Mouse (Mus musculus): Measurements from ENCODE around the gene H2afz.
A peak's percentile ranks its signal among the peaks of the same experiment; 100 is the strongest.
"Not testable (repeated sequence)": the region's sequence is repeated elsewhere in the genome, so short reads cannot be mapped to it uniquely, and the experiment has no call there.

H2afz gene

DNA sequence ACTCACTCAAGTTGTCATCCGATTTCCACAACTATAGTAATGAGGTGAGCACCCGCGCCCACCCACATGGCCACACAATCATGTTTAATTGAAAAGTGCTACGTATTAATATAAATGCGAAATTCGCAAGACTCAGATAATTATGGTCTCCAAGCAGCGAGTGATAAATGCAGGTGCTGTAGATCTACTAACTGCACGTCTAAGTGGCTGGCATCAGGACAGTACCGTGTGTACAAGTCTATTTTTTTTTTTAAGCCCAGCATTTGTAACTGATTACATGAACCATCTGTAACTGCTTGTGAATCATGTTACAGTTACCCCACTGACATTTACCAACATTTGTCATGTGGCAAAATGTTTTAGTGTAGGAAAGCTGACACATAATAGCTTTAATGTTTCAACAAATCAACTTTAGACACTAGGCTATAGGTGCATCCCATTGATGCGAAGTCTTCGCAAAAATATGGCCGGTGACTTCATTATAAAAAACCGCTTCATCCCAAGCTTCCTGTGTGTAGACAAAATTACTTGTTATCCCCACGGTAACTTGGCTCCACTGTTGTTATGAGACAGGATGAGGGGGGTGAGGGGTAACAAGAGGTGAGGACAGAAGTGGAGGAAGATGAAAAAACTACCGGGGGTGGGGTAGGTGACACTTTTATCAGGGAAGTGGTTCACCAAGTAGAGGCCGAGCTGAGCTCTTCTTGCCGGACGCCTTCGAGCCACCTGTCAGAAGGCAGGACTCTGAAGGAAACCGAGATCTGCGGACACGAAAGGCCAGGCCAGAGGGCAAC lies 760 bp upstream of the H2afz start:
- no peak for DNase-seq (ENCODE audit: low spot score)

DNA sequence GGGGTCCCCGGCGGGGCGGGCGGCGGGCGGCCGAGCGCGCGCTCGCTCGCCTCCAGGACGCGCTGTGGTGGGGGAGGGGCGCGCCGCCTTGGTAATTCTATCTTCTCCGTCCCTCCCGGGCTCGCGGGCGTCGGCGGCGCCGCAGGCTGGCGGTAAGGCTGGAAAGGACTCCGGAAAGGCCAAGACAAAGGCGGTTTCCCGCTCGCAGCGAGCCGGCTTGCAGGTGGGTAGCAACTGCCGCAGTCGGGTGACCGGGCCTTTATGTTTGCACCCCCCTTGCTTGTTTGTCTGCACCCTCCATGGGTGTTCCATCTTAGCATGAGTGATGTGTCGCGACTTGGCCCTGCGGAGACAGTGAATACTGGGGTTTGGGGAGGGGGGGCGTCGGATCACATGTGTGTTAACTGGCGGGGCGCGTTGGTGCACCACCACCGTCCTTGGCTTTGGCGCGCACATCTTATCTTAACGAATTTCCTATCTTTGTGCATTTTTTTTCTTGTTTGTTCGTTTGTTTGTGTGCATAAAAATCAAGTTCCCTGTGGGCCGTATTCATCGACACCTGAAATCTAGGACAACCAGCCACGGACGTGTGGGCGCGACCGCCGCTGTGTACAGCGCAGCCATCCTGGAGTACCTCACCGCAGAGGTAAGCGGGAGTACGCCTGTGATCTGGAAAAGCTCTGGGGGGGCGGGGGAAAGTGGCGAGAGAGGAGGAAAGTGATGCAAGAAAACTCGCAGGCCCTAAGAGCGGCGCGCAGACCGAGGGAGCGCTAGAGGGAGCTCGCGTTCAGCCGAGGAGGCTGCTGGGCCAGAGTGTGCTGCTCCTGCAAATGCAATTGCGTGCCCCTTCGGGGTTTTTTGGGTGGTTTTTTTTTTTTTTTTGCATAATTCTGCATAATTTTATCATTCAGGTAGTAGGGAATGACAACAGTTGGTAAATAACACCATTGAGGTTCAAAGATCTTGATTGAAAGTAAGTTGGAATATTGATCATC lies 998 bp downstream of the H2afz start:
- peak; percentile 79 for DNase-seq (ENCODE audit: low spot score)

DNA sequence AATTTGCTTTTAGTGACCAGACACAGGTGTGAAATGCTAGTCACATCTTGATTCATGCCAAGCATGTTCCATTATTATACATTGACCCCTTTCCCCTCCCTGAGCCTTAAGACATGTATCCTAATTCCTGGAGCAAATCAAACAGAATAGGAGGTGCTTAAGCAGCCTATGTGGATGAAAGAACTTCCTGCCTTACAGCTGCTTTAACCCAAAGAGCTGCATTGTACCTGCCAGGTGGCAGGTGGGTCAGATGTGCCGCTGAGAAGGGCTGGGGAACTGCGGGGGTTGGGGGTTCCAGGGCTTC lies 2.8 kb downstream of the H2afz start:
- DNase-seq (ENCODE audit: low spot score): no peak

DNA sequence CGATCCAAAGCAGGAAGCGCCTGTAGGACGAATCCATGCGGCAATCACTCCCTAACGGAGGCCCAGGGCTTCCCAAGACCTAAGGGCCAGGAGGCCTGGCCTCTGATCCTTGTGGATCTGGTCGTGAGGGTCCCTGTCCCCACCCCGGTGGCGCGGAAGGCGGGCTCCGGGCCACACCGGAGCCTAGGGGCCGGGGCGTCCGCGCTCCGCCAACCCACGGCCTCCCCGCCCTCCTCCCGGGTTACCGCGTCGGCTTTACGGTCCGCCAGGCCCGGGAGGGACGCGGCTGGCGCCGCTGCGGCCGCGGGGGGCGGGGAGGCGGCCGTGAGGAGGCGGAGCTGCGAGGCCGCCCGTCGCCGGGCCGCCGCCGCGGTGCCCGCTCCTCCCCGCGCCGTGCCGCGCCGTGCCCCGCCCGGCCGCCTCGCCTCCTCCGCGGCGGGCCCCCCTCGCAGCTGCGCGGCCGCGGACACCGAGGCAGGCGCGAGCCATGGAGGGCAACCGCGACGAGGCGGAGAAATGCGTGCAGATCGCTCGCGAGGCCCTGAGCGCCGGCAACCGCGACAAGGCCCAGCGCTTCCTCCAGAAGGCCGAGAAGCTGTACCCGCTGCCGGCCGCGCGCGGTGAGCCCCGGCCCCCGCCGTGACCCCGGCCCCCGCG lies 3.3 kb downstream of the H2afz start, which contains the start of gene Dnajb14:
TSS of gene Dnajb14 (plus strand) at position 239 of the 657 bp plus-strand sequence.
- DNase-seq (ENCODE audit: low spot score): peak; percentile 66

- DNase-seq (ENCODE audit: low spot score): no peak
Measured at GRCm38 (mm10) chr3:137868094-137868913, 4.0 kb downstream of the H2afz start.

DNA sequence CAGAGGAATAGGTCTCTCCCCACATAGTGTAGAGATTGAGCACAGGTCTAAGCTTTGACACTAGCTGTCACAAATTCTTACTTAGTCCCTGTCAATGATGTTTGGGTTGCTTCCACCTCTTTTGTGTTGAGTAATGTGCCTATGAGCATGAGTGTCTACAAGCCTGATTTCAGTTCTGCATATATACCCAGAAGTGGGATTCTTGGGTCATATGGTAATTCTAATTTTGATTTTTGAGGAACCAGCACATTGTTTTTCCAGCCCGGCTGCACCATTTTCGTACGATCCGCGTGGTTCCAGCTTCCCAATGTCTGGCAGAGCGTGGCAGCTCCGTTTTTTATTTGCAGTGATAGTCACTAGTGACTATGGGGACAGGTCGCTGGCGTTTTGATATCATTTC lies 5.1 kb downstream of the H2afz start:
- no peak for DNase-seq (ENCODE audit: low spot score)

GRCm38 (mm10) chr3:137879313-137879712 lies 15.0 kb downstream of the H2afz start:
- no peak for DNase-seq (ENCODE audit: low spot score)

DNA sequence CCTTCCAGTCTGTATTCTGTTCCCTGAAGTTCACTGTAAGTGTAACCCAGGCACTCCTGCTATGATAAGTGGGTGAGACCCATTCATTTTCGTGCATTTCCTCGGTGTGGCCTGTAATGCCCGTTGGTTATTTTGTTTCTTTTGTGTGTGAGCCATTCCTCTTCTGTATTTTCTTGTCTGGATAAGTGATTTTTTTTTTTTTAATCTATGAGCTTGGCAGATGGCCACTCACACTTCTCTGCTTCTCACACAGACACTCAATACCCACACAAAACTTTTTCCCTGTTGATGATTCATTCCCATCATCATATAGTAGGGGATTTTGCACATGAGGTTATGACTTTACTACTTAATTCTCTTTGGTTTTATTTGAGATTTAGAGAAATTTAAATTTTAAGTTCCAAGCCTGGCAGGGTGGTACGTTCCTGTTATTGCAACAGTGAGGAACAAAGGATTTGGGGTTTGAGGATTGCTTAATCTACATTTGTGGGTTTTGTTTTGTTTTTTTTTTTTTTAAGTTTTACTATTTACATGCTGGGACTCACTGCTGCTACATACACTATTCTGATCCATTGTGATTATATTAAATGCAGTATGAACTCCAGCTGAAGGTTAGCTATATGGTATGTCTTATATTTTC lies 15.9 kb downstream of the H2afz start:
- DNase-seq (ENCODE audit: low spot score): no peak

- no peak for DNase-seq (ENCODE audit: low spot score)
Measured at GRCm38 (mm10) chr3:137881093-137881492, 16.8 kb downstream of the H2afz start.

- no peak for DNase-seq (ENCODE audit: low spot score)
Measured at GRCm38 (mm10) chr3:137887961-137888360, 23.7 kb downstream of the H2afz start.

GRCm38 (mm10) chr3:137891089-137891488 lies 26.8 kb downstream of the H2afz start:
- no peak for DNase-seq (ENCODE audit: low spot score)

DNA sequence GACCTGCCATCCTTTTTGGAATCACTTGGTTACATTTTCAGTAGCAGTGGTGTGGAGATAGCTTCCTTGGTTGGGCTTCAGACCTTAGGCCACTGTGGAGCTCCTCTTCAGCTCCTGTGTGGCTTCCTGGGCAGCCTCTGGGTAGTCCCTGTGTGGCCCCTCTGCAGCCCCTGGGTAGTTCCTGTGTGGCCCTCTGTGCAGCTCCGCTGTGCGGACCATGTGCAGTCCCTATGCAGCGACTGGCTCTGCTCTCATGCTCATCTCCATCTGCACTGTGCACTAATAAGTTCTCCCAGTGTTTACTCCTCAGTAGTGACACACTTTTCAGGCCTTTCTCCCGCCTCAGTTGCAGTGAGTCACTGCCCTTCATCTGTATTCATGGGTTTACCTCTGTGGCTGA lies 27.8 kb downstream of the H2afz start:
- no peak for DNase-seq (ENCODE audit: low spot score)

DNA sequence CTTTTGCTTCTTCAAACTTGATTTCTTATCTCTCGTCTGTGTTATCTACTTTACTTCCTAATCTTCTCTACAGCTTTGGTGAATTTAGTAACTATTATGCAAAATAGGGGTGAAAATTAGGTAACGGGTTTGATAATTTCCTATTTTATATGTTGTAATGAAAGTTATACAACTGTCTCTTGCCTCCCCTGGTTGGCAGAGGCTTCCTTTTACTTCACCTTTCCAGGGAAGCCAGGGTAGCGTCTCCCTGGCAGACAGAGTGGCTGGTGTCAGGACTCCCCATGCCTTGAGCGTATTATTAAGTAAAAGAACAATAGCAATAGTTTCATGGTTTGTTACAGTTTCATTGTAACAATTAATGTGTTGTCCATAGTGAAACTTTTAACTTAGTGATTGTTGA lies 29.5 kb downstream of the H2afz start:
- DNase-seq (ENCODE audit: low spot score): no peak

DNA sequence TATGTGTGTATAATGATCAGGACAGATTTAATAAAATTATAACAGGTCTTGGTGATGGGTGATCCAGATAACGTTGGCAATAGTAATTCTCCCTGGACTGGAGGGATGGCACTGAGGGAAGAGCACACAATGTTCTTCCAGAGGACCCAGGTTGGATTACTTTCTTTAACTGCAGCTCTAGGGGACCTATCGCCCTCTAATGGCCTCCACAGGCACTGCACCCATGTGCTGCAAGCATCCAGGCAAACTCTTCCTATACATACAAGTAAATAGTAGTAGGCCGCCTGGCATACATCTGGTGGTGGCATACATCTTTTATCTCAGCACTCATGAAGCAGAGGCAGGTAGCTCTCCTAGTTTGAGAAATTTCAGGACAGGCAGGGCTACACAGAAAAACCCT lies 30.9 kb downstream of the H2afz start:
- DNase-seq (ENCODE audit: low spot score): no peak

DNA sequence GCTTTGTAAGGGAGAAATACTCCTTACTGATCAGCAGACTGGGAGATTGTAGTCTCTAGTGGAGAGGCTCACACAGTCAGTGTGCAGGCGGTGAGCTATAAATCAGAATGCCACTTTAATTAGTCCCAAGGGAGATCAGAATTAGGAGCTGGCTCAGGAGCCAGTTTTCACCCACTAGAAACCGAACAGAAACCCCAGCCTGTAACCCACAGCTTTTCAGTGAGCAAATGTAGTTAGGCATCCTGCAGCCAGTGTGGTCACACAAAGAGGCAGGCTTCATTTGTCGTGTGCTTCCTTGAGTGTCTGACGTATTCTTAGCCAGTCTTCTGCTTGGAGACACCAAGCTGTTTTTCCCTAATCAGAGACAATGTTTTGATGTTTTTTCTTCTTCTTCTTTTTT lies 32.1 kb downstream of the H2afz start:
- DNase-seq (ENCODE audit: low spot score): no peak

DNA sequence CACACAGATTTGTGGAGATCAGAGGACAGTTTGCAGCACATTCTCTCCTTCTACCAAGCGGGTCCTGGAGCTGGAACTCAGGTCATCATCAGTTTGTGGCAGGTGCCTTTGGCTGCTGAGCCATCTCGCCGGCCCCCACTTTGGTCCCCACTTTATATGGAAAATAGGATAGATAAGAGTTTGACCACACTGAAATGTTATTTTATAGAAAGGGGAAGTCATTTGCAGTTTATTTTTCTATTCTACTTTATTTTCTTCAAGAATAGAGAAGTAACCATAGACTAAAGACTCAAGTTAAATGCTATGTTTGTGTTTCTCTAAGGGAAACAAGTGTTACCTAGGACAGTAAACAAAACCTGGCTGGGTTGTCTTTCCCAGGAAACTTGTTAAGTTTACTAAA lies 32.6 kb downstream of the H2afz start:
- DNase-seq (ENCODE audit: low spot score): no peak

DNA sequence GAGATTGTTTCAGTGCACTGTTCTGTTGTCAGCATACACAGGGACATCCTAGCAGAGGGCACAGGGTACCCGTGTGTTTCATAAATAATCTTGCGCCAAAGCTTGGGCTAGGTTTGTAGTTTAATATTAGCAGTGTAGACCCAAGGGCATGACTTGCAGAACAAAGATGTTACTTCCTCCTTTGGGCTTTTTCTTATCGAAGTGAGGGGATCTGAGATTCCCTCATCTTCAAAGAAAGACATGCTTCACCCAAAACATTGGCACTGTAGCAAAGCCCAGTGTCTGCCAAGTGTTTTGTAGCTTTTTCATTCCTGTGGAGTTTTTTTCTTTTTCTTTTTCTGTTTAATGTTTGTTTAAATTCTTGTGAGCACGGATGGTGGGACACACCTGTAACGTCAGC lies 33.4 kb downstream of the H2afz start:
- no peak for DNase-seq (ENCODE audit: low spot score)

DNA sequence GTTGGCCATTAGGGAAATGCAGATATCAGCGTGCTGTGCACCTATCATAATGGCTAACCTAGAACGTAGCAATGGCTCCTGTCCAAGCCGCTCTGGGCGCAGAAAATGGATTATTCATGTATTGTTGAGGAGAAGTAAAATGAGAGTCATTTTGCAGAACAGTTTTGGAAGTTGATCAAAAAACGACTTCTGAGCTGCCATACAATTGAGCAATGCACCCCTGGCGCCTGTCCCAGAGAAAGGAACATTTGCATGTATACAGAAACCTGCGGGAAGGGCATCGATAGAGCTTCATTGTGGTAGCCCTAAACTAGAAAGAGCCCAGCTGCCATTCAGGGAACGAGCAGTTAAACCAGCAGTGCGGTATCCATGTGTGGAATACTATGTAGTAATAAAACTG lies 35.9 kb downstream of the H2afz start:
- DNase-seq (ENCODE audit: low spot score): no peak

- no peak for DNase-seq (ENCODE audit: low spot score)
Measured at GRCm38 (mm10) chr3:137913093-137913492, 48.8 kb downstream of the H2afz start.

GRCm38 (mm10) chr3:137914567-137914966 lies 50.3 kb downstream of the H2afz start:
- DNase-seq (ENCODE audit: low spot score): not testable (repeated sequence)
